Mouse (Mus musculus): ENCODE measurements around the gene Dnah17.

Gene Dnah17

GRCm38 (mm10) chr11:117973569-117973968, 156.9 kb downstream of the Dnah17 start:
- DNase-seq (ENCODE audit: low spot score in 2 of 2): no peak

GRCm38 (mm10) chr11:117972656-117973558, 157.5 kb downstream of the Dnah17 start:
- DNase-seq (ENCODE audit: low spot score in 2 of 2): no peak

All from spleen, postnatal 10 days (tissue).